Mouse (Mus musculus): ENCODE results near the gene Chrm3.

DNA sequence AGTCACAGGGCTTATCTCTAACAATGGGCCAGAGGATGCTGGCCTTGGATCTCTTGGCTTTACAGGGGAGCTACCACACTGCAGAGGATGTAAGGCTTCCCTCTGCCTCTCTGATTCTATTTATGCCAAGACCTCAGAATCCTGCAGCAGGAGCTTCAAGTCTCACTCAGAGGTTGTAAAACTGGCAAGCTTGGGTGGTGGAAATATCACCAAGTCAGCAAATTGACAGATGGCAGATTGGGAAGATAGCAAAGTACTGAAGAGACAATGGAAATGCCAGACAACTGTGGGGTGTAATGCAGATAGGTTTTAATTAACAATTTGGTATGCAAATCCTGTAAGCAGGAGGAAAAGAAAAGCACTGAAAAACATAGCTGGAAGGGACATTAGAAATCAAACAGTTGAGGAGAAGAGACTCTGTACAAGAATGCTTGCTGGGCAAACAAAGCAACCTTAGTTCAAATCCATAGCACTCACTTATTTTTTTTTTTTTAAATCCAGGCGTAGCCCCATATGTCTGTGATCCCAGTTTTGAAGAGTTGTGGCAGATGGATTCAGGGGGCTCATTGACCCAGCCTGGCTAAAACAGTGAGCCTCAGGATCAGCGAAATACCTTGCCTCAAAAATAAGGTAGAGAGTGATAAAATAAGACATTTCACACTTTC lies 362.9 kb downstream of the Chrm3 start:
- no peak for TF ChIP-seq CTCF (IDR thresholded peaks at IDR 0.05; ENCODE audit: borderline replicate concordance, insufficient read depth, low read length)
- no peak for TF ChIP-seq POLR2A (IDR thresholded peaks at IDR 0.05; ENCODE audit: low read depth, low read length)

Data from embryonic fibroblast, embryonic 13.5 days (primary cell).